Mouse (Mus musculus) heart, embryonic 11.5 days (tissue): ENCODE data around the gene Shisa5. TPM values are rescaled to one million over a fixed set of nuclear protein-coding genes. Genes with fewer than 3 reads are reported as not detected.

Experiments used
- ATAC-seq: fragments of 200-750 bp; cut with Nextera tagmentation; replicated peaks from 2 replicates; pipeline ENCODE4 v1.8.0; 2017; ENCODE audit warnings: moderate library complexity; ENCODE audit not compliant: insufficient number of reproducible peaks, low FRiP score, low TSS enrichment
- H3K27ac ChIP-seq: fragments of 300-500 bp; sonication (generic); 2 replicates; pipeline ENCODE4 v1.5.1; 2014; ENCODE audit warnings: mild to moderate bottlenecking, low read depth, low read length
- H3K27me3 ChIP-seq: fragments of 300-500 bp; sonication (generic); 2 replicates; pipeline ENCODE4 v1.6.1; 2014; ENCODE audit warnings: mild to moderate bottlenecking, low read length, mixed read lengths; ENCODE audit not compliant: control insufficient read depth, insufficient read depth
- H3K36me3 ChIP-seq: fragments of 300-500 bp; sonication (generic); 2 replicates; pipeline ENCODE4 v1.6.1; 2014; ENCODE audit warnings: mild to moderate bottlenecking, low read length, moderate library complexity, mixed read lengths; ENCODE audit not compliant: control insufficient read depth, insufficient read depth
- H3K4me1 ChIP-seq: fragments of 300-500 bp; sonication (generic); 2 replicates; pipeline ENCODE4 v1.6.1; 2014; ENCODE audit warnings: low read length; ENCODE audit not compliant: control insufficient read depth, insufficient read depth
- H3K4me2 ChIP-seq: fragments of 300-500 bp; sonication (generic); 2 replicates; pipeline ENCODE4 v1.6.1; 2014; ENCODE audit warnings: mild to moderate bottlenecking, moderate library complexity
- H3K4me3 ChIP-seq: fragments of 300-500 bp; sonication (generic); 2 replicates; pipeline ENCODE4 v1.5.1; 2014; ENCODE audit warnings: low read depth, low read length
- H3K9ac ChIP-seq: fragments of 300-500 bp; sonication (generic); 2 replicates; pipeline ENCODE4 v1.6.1; 2014; ENCODE audit warnings: mild to moderate bottlenecking, low read depth, low read length, moderate library complexity
- H3K9me3 ChIP-seq: fragments of 300-500 bp; sonication (generic); replicated peaks from 2 replicates; pipeline ENCODE4 v1.6.1; 2016; ENCODE audit warnings: low read length; ENCODE audit not compliant: control insufficient read depth
- WGBS: fragments of 180-500 bp; shearing (Covaris S2); extraction: QIAGEN DNeasy Blood & Tissue Kit; methylation state at CpG from one replicate; pipeline ENCODE4 v1.1.7; 2014; ENCODE audit not compliant: insufficient replicate concordance; 5-methylcytosine and 5-hydroxymethylcytosine counted together
- polyA plus RNA-seq: library from polyadenylated mRNA; unstranded; fragments of >200 nt; fragmentation: Nextera tagmentation; extraction: Ambion mirVana; gene quantifications from 2 replicates; pipeline ENCODE4 v1.2.1, GENCODE M21; 2014

Shisa5 gene
- polyA plus RNA-seq, 1 experiment from 2014 or later, result 49.0 TPM

- Histone ChIP-seq H3K36me3 (no peaks in the 10 kb centered on the region), H3K4me1 (peaks cover 7% of the 10 kb centered on the region; the same call in 1 of the 2 replicates), H3K27me3 (no peaks in the 10 kb centered on the region), H3K9ac (no peak overlapping the region), H3K4me2 (no peak overlapping the region), H3K9me3 (no peaks in the 10 kb centered on the region), H3K4me3 (no peak overlapping the region), H3K27ac (no peak overlapping the region)
- ATAC-seq, result no peak
- 82% methylated on average over 19 of the region's 19 CpGs for WGBS
These were observed 39.8 kb upstream of the Shisa5 start for GRCm38 (mm10) chr9:108998287-108999166.

DNA sequence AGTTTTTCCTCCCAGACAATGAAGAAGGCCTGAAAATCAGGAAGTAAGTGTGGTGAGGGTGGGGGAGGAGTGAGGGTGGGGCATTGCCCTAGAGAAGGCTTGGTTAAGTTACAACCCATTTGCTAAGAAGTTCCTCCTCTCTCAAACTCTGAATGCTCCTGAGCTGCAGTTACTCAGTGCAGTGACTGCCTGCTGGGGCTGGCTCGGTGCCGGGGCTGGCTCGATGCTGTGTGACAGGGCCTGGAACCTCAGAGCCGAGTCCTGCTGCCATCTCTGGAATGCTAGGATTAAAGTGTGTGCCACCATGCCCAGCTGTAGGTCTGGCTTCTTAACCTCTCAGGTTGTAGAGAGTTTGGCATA is 39.2 kb upstream of the Shisa5 start:
- 64% methylated on average over 4 of the region's 4 CpGs for WGBS
- no peak for ATAC-seq

GRCm38 (mm10) chr9:109000726-109001125 is 37.6 kb upstream of the Shisa5 start:
- no peak overlapping the region for H3K9ac ChIP-seq
- H3K9me3 ChIP-seq, result no peaks in the 10 kb centered on the region
- H3K4me1 ChIP-seq, result peaks cover 5% of the 10 kb centered on the region; the same call in 1 of the 2 replicates
- 11% methylated on average over 3 of the region's 3 CpGs for WGBS
- ATAC-seq, result no peak
- H3K27me3 ChIP-seq, result no peaks in the 10 kb centered on the region
- H3K27ac ChIP-seq, result no peak overlapping the region
- no peak overlapping the region for H3K4me2 ChIP-seq
- H3K4me3 ChIP-seq, result no peak overlapping the region
- no peaks in the 10 kb centered on the region for H3K36me3 ChIP-seq

More for the DNA sequence above, 39.2 kb upstream of the Shisa5 start:
- Histone ChIP-seq H3K36me3 (no peaks in the 10 kb centered on the region), H3K4me3 (no peak overlapping the region), H3K9me3 (no peaks in the 10 kb centered on the region), H3K27ac (no peak overlapping the region), H3K27me3 (no peaks in the 10 kb centered on the region), H3K4me1 (peaks cover 7% of the 10 kb centered on the region; the same call in 1 of the 2 replicates), H3K9ac (no peak overlapping the region), H3K4me2 (no peak overlapping the region)

GRCm38 (mm10) chr9:109003201-109003600 is 35.2 kb upstream of the Shisa5 start:
- no peaks in the 10 kb centered on the region for H3K27me3 ChIP-seq
- H3K4me3 ChIP-seq, result no peak overlapping the region
- H3K36me3 ChIP-seq, result no peaks in the 10 kb centered on the region
- 67% methylated on average over 2 of the region's 2 CpGs for WGBS
- no peak overlapping the region for H3K27ac ChIP-seq
- H3K4me2 ChIP-seq, result no peak overlapping the region
- peaks cover 12% of the 10 kb centered on the region for H3K4me1 ChIP-seq
- H3K9me3 ChIP-seq, result no peaks in the 10 kb centered on the region
- H3K9ac ChIP-seq, result no peak overlapping the region
- no peak for ATAC-seq

GRCm38 (mm10) chr9:109007025-109007780 is 31.2 kb upstream of the Shisa5 start:
- H3K4me3 ChIP-seq, result no peak overlapping the region
- H3K4me2 ChIP-seq, result no peak overlapping the region
- no peaks in the 10 kb centered on the region for H3K36me3 ChIP-seq
- H3K27me3 ChIP-seq, result no peaks in the 10 kb centered on the region
- H3K27ac ChIP-seq, result no peak overlapping the region
- no peak overlapping the region for H3K9ac ChIP-seq
- 65% methylated on average over 21 of the region's 21 CpGs for WGBS
- no peaks in the 10 kb centered on the region for H3K9me3 ChIP-seq
- H3K4me1 ChIP-seq, result peaks cover 24% of the 10 kb centered on the region
- no peak for ATAC-seq

- WGBS, result 75% methylated on average over 9 of the region's 9 CpGs
- ATAC-seq, result no peak
- H3K9ac ChIP-seq, result no peak overlapping the region
- H3K27me3 ChIP-seq, result no peaks in the 10 kb centered on the region
- H3K4me2 ChIP-seq, result no peak overlapping the region
- H3K36me3 ChIP-seq, result no peaks in the 10 kb centered on the region
- no peaks in the 10 kb centered on the region for H3K9me3 ChIP-seq
- H3K4me1 ChIP-seq, result peaks cover 24% of the 10 kb centered on the region
- H3K27ac ChIP-seq, result no peak overlapping the region
- H3K4me3 ChIP-seq, result no peak overlapping the region
These were observed 30.3 kb upstream of the Shisa5 start for GRCm38 (mm10) chr9:109008081-109008480.

- H3K4me1 ChIP-seq, result peaks cover 24% of the 10 kb centered on the region
- H3K9ac ChIP-seq, result 0 out of 2 replicates have a peak overlapping the region, but pooled peaks have one; percentile 16
- no peak overlapping the region for H3K4me2 ChIP-seq
- no peaks in the 10 kb centered on the region for H3K27me3 ChIP-seq
- no peak overlapping the region for H3K4me3 ChIP-seq
- no peaks in the 10 kb centered on the region for H3K9me3 ChIP-seq
- 0 out of 2 replicates have a peak, but pooled peaks have one; percentile 5 for ATAC-seq
- no peak overlapping the region for H3K27ac ChIP-seq
- H3K36me3 ChIP-seq, result no peaks in the 10 kb centered on the region
- 64% methylated on average over 9 of the region's 10 CpGs for WGBS
These were observed 29.2 kb upstream of the Shisa5 start for GRCm38 (mm10) chr9:109008994-109009635.

- H3K9me3 ChIP-seq, result no peaks in the 10 kb centered on the region
- H3K27ac ChIP-seq, result 0 out of 2 replicates have a peak overlapping the region, but pooled peaks have one; percentile 10
- H3K27me3 ChIP-seq, result no peaks in the 10 kb centered on the region
- WGBS, result 36% methylated on average over 17 of the region's 17 CpGs
- no peak overlapping the region for H3K4me3 ChIP-seq
- peak overlapping the region; percentile 46; the same call in 1 of the 2 replicates for H3K9ac ChIP-seq
- H3K4me1 ChIP-seq, result peaks cover 24% of the 10 kb centered on the region
- H3K36me3 ChIP-seq, result no peaks in the 10 kb centered on the region
- peak; percentile 37; the same call in 1 of the 2 replicates for ATAC-seq
- peak overlapping the region; percentile 40 for H3K4me2 ChIP-seq
These were observed 28.6 kb upstream of the Shisa5 start for GRCm38 (mm10) chr9:109009636-109010315.
